Mouse (Mus musculus) intestine, embryonic 15.5 days (tissue): ENCODE measurements around the gene Elovl4. TPM values are rescaled to one million over a fixed set of nuclear protein-coding genes. Genes with fewer than 3 reads are reported as not detected.
A peak's percentile ranks its signal among the peaks of the same experiment; 100 is the strongest.

Experiments
- ATAC-seq: fragments of 200-750 bp; cut with Nextera tagmentation; 2 replicates; pipeline ENCODE4 v1.8.0; 2017; ENCODE audit warnings: moderate TSS enrichment, moderate library complexity
- H3K27ac ChIP-seq: fragments of 300-500 bp; sonication (generic); 2 replicates; pipeline ENCODE4 v1.5.1; 2015; ENCODE audit warnings: mild to moderate bottlenecking, inconsistent platforms
- H3K27me3 ChIP-seq: fragments of 300-500 bp; sonication (generic); replicated peaks from 2 replicates; pipeline ENCODE4 v1.6.1; 2015; ENCODE audit warnings: inconsistent platforms
- H3K36me3 ChIP-seq: fragments of 300-500 bp; sonication (generic); 2 replicates; pipeline ENCODE4 v1.6.1; 2015; ENCODE audit warnings: inconsistent platforms
- H3K4me1 ChIP-seq: fragments of 300-500 bp; sonication (generic); replicated peaks from 2 replicates; pipeline ENCODE4 v1.6.1; 2015; ENCODE audit warnings: inconsistent platforms
- H3K4me2 ChIP-seq: fragments of 300-500 bp; sonication (generic); replicated peaks from 2 replicates; pipeline ENCODE4 v1.6.1; 2015; ENCODE audit warnings: mild to moderate bottlenecking, inconsistent platforms
- H3K4me3 ChIP-seq: fragments of 300-500 bp; sonication (generic); replicated peaks from 2 replicates; pipeline ENCODE4 v1.5.1; 2015; ENCODE audit warnings: inconsistent platforms
- H3K9ac ChIP-seq: fragments of 300-500 bp; sonication (generic); 2 replicates; pipeline ENCODE4 v1.6.1; 2015; ENCODE audit warnings: inconsistent platforms
- H3K9me3 ChIP-seq: fragments of 300-500 bp; sonication (generic); 2 replicates; pipeline ENCODE4 v1.6.1; 2016; ENCODE audit warnings: inconsistent platforms
- WGBS: fragments of 180-500 bp; shearing (Covaris S2); methylation state at CpG from one replicate; pipeline ENCODE4 v1.1.7; 2015; 5-methylcytosine and 5-hydroxymethylcytosine counted together
- polyA plus RNA-seq: library from polyadenylated mRNA; unstranded; fragments of >200 nt; fragmentation: Nextera tagmentation; extraction: Ambion mirVana; gene quantifications from 2 replicates; pipeline ENCODE4 v1.2.1, GENCODE M21; 2015

The Elovl4 gene
- polyA plus RNA-seq = 6.0 and 8.9 TPM in 2 replicates

DNA sequence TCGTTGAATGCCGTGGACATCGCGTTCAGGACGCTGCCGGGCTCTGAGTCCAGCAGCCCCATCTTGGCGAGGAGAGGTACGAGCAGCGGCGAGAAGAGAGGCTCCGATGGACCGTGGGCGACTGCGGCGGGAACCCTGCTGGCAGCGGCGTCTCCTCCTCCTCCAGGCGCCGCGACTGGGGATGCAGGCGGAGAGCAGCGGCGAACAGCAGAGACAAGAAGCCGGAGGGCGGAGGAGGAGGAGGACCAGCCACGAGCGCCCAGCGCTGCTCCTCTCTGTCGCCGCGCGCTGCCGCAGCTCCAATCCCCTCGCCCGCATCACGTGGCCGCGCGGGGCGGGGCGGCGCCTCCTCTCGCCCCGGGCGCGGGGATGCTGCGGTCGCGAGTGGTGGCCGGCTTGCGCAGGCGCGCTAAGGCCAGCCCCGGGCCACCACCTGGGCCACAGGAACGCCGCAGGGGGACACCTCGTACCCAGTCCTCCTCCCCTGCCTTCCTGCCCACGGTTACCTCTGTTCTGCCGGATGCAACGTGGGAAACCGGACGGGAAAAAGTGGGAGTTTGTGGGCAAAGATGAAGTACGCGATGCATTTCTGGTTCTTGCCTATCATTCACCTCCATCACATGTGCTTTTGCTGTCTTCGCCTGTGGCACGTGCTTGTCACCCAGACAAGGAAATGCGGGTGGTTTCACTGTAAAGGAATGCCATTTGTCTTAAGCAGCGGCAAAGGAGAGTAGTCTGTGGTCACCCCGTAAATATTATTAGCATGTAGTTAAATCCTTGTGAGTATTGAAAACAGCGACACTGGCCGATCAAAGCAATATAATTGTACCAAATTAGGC, at the start of gene Elovl4:
Gene Elovl4, minus strand, starts transcription at position 301 of the 839 bp plus-strand sequence.
- Histone ChIP-seq H3K27ac (peak within 1 kb of the TSS; percentile 24; the same call in 1 of the 2 replicates), H3K36me3 (no peaks in the 10 kb centered on the region), H3K4me3 (peak within 1 kb of the TSS; percentile 56), H3K9ac (peak within 1 kb of the TSS; percentile 56), H3K9me3 (no peaks in the 10 kb centered on the region), H3K27me3 (peaks cover 4% of the 10 kb centered on the region; the same call in 1 of the 2 replicates), H3K4me2 (peak within 1 kb of the TSS; percentile 95), H3K4me1 (peaks cover 6% of the 10 kb centered on the region; the same call in 1 of the 2 replicates)
- peak; percentile 90 for ATAC-seq
- WGBS = 2% methylated on average over 71 of the region's 71 CpGs

- no peaks in the 10 kb centered on the region for H3K27me3 ChIP-seq
- H3K4me1 ChIP-seq = no peaks in the 10 kb centered on the region
- no peak; the same call in 1 of the 2 replicates for ATAC-seq
- no peaks in the 10 kb centered on the region for H3K9me3 ChIP-seq
- no peak overlapping the region for H3K4me3 ChIP-seq
- H3K4me2 ChIP-seq = no peak overlapping the region
- H3K36me3 ChIP-seq = peaks cover 7% of the 10 kb centered on the region; the same call in 1 of the 2 replicates
- H3K27ac ChIP-seq = no peak overlapping the region
- 97% methylated on average over 3 of the region's 3 CpGs for WGBS
- no peak overlapping the region for H3K9ac ChIP-seq
Observed at GRCm38 (mm10) chr9:83852464-83852863, 46.4 kb upstream of the Elovl4 start.

DNA sequence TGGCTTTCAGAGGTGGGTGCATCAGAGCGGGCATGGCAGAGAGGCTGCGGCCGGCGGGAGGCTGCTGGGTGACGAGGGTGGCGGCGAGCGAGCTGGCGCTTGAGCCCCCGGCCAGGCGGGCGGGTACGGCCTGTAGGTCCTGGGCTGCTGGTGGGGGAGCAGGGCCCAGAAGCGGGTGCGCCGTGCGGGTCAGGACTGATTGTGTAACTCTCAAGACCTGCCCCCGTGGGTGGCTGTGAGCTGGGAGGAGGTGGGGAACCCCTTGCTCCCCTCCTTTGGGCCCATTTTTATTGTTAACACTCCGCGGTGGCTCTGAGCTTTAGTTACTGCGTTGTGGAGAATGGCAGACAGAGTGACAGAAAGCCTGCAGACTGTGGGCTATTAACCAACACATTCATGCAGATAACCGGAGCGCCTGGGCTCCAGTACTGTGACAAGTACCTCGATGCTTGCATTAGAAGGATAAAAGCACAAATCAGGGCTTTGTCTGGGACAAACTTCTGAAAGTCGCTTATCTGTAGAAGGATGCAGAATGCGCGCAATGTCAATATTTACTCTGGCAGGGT, 28.8 kb upstream of the Elovl4 start:
- Histone ChIP-seq H3K4me1 (0 out of 2 replicates have a peak, but pooled peaks cover 6% of the 10 kb centered on the region), H3K4me2 (peak overlapping the region; percentile 80), H3K27me3 (no peaks in the 10 kb centered on the region), H3K4me3 (peak overlapping the region; percentile 94), H3K36me3 (no peaks in the 10 kb centered on the region), H3K9me3 (no peaks in the 10 kb centered on the region), H3K27ac (no peak overlapping the region), H3K9ac (peak overlapping the region; percentile 82)
- peak; percentile 88 for ATAC-seq
- WGBS = under 1% methylated on average over 24 of the region's 27 CpGs

- H3K4me1 ChIP-seq = 0 out of 2 replicates have a peak, but pooled peaks cover 6% of the 10 kb centered on the region
- no peaks in the 10 kb centered on the region for H3K36me3 ChIP-seq
- ATAC-seq = peak; percentile 100
- peak within 1 kb of the TSS; percentile 80 for H3K4me2 ChIP-seq
- H3K4me3 ChIP-seq = peak within 1 kb of the TSS; percentile 94
- H3K27ac ChIP-seq = peak within 1 kb of the TSS; percentile 62
- 1% methylated on average over 38 of the region's 38 CpGs for WGBS
- H3K27me3 ChIP-seq = no peaks in the 10 kb centered on the region
- H3K9me3 ChIP-seq = no peaks in the 10 kb centered on the region
- H3K9ac ChIP-seq = peak within 1 kb of the TSS; percentile 82
Observed at GRCm38 (mm10) chr9:83833811-83834747, 28.0 kb upstream of the Elovl4 start, which contains the start of gene Ttk. TSS of gene Ttk (plus strand) at chr9:83834689.

DNA sequence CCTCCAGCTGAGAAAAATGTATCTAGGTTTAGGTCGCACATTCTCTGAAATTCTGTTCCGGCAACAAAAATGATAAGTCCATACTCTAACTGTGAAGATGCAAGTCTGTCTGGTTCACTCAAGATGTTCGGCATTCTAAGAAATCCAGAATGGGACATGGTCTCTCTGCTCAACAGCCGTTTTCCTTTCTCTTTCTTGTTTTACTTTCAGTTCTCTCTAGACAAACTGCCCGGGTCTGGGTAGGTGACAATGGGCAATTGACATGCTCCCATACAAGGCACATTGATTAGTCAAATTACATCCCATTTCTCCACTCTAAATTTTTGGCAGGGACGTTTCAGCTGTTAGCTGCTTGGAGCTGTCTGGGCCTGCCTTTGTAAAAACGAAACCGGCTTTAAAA, 25.1 kb upstream of the Elovl4 start:
- Histone ChIP-seq H3K27ac (no peak overlapping the region), H3K4me3 (no peak overlapping the region), H3K4me2 (no peak overlapping the region), H3K9me3 (no peaks in the 10 kb centered on the region), H3K9ac (no peak overlapping the region), H3K36me3 (no peaks in the 10 kb centered on the region), H3K4me1 (0 out of 2 replicates have a peak, but pooled peaks cover 6% of the 10 kb centered on the region), H3K27me3 (no peaks in the 10 kb centered on the region)
- WGBS = 77% methylated on average over 8 of the region's 8 CpGs
- ATAC-seq = no peak

DNA sequence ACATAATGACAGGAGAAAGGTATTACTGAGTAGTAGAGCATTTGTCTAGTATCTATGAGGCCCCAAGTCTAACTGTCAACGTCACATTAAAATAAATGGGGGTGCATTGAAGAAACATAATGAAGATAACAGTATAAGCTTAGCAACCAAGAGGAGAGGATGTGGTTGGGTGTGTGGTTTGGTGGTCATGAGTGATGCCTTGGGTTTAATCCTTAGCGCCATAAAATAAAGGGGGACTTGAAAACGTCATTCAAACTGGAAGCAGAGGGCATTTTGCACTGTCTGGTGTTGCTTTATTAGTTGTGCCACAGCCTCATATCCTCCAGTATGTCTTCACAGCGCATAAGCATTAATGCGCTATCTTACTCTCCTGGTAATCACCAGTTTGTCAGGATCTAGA, 23.8 kb upstream of the Elovl4 start:
- no peak for ATAC-seq
- Histone ChIP-seq H3K9me3 (no peaks in the 10 kb centered on the region), H3K27ac (no peak overlapping the region), H3K9ac (no peak overlapping the region), H3K27me3 (no peaks in the 10 kb centered on the region), H3K4me2 (no peak overlapping the region), H3K4me1 (0 out of 2 replicates have a peak, but pooled peaks cover 2% of the 10 kb centered on the region), H3K36me3 (no peaks in the 10 kb centered on the region), H3K4me3 (no peak overlapping the region)
- 81% methylated on average over 5 of the region's 5 CpGs for WGBS

DNA sequence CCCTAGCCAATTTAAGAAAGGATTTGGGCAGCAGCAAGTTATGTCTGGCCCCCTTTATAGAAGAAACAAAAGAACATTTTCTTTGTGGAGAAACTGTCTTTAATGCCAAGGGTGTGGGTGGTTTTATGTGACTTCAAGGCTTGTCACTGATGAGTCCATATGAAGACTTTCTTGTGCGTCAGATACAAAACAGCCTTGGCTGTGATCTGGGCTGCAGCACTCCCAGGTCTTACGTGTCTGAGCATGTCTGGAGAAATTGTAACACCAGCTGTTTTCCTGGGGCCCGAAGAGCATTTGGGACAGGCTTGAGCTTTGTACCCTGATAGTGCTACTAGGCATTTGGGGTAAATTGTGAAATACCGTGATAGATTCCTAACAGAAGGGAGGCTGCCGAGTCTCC, 16.8 kb upstream of the Elovl4 start:
- 76% methylated on average over 5 of the region's 5 CpGs for WGBS
- H3K27ac ChIP-seq = no peak overlapping the region
- H3K9me3 ChIP-seq = no peaks in the 10 kb centered on the region
- no peaks in the 10 kb centered on the region for H3K4me1 ChIP-seq
- no peaks in the 10 kb centered on the region for H3K36me3 ChIP-seq
- H3K9ac ChIP-seq = no peak overlapping the region
- no peak overlapping the region for H3K4me3 ChIP-seq
- no peak overlapping the region for H3K4me2 ChIP-seq
- no peak for ATAC-seq
- no peaks in the 10 kb centered on the region for H3K27me3 ChIP-seq

DNA sequence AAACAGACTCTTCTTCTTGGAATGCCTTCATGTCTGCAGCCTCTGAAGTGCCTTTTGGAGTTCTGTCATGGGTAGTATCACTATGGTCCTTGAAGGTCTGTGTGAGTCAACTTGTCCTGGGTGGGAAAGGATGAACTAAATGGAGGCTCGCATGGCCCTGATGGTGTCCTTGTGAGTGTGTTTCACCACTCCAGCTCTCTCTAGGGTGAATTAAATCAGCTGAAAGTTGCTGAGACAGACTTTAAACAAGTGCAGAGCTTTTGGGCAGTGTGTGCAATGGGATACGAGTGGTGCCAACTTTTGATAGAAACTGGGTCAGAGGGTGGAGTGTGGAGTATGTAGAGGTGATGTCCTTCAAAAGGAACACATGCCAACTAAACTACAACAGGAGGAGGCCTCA, 14.9 kb upstream of the Elovl4 start:
- WGBS = 90% methylated on average over 2 of the region's 2 CpGs
- H3K27me3 ChIP-seq = no peaks in the 10 kb centered on the region
- no peaks in the 10 kb centered on the region for H3K4me1 ChIP-seq
- no peak for ATAC-seq
- no peak overlapping the region for H3K27ac ChIP-seq
- no peak overlapping the region for H3K4me2 ChIP-seq
- no peak overlapping the region for H3K4me3 ChIP-seq
- H3K9ac ChIP-seq = no peak overlapping the region
- no peaks in the 10 kb centered on the region for H3K9me3 ChIP-seq
- no peaks in the 10 kb centered on the region for H3K36me3 ChIP-seq

- Histone ChIP-seq H3K9ac (no peak overlapping the region), H3K27me3 (no peaks in the 10 kb centered on the region), H3K27ac (no peak overlapping the region), H3K4me1 (no peaks in the 10 kb centered on the region), H3K9me3 (no peaks in the 10 kb centered on the region), H3K36me3 (no peaks in the 10 kb centered on the region), H3K4me2 (no peak overlapping the region), H3K4me3 (no peak overlapping the region)
- no peak for ATAC-seq
- WGBS = 80% methylated on average over 7 of the region's 7 CpGs
Observed at GRCm38 (mm10) chr9:83819188-83819587, 13.1 kb upstream of the Elovl4 start.

DNA sequence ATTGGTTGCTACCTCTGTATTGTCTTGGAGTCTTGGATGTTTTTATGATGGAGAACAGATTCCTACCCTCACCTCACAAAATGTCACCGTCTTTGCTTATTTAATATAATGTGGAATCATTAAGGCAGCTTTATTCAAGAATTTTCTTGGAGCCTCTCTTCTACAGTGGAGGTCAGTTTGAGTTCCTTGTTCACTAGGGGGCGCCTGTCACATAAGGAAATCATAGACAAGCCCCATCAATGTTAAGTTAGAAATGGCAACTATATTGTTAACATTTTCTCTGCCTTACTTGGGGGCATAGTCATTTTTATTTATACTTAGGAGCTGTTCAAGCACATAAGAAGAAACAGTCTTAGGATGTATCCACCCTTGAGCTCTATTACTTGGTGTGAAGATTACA, 1.5 kb upstream of the Elovl4 start:
- Histone ChIP-seq H3K4me1 (peaks cover 6% of the 10 kb centered on the region; the same call in 1 of the 2 replicates), H3K9ac (no peak overlapping the region), H3K36me3 (no peaks in the 10 kb centered on the region), H3K4me3 (no peak overlapping the region), H3K27me3 (peaks cover 4% of the 10 kb centered on the region; the same call in 1 of the 2 replicates), H3K4me2 (no peak overlapping the region), H3K27ac (no peak overlapping the region), H3K9me3 (no peaks in the 10 kb centered on the region)
- no peak for ATAC-seq
- 11% methylated on average over 2 of the region's 2 CpGs for WGBS

- H3K4me1 ChIP-seq = peaks cover 6% of the 10 kb centered on the region; the same call in 1 of the 2 replicates
- H3K4me2 ChIP-seq = peak overlapping the region; percentile 95
- WGBS = 2% methylated on average over 37 of the region's 37 CpGs
- ATAC-seq = peak; percentile 77
- peak overlapping the region; percentile 56 for H3K9ac ChIP-seq
- no peaks in the 10 kb centered on the region for H3K36me3 ChIP-seq
- peak overlapping the region; percentile 56 for H3K4me3 ChIP-seq
- peak overlapping the region; percentile 24; the same call in 1 of the 2 replicates for H3K27ac ChIP-seq
- H3K9me3 ChIP-seq = no peaks in the 10 kb centered on the region
- H3K27me3 ChIP-seq = peaks cover 4% of the 10 kb centered on the region; the same call in 1 of the 2 replicates
Observed at GRCm38 (mm10) chr9:83805164-83805976, 707 bp downstream of the Elovl4 start.
